Comparison of ENCODE assay signal across 8 mouse cellular contexts in the genomic region with DNA sequence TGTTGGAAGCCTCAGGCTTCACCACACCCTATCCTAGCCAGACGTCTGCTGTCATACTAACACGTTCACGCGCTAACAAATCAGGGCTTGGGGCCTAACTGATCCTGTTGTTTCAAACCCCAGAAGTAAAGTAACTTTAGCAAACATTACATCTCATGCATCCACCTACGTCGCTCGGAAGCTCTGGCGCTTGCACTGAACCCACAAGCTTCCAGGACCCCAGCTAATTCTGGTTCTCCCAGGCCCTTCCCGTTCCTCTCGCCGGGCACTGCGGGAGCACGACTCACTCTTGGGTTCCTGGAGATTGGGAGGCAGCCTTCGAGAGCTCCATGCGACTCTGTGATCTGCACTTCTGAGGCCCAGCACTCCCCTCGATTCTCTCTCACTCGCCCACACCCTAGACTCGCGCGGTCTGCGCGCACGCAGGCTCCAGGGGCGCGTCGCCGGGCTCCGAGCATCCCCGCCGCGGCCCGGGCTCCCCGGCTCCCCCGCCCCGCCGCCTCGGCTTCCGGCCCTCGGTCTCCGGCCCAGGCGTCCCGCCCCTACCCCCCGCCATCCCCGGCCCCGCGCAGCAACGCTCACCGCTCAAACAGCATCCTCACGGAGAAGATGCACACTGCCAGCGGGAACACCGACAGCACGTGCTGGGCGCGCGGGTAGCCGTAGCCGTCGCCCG. TPM values are rescaled to one million over a fixed set of nuclear protein-coding genes. Genes with fewer than 3 reads are reported as not detected.
DNase-seq lines count a peak whose midpoint lies in the region; ATAC-seq and TF ChIP-seq lines count a peak whose summit lies in the region.

No protein-coding gene starts in this region.

- DNase-seq in gastrocnemius, postnatal 25 days, result peak; percentile 12
- DNase-seq in gastrocnemius, adult 8-10 months (ENCODE audit: low spot score in 2 of 2), result no peak
- peak; percentile 73 for DNase-seq in 416B (ENCODE audit: low read depth)
- DNase-seq in forebrain, postnatal 0 days, result peak; percentile 60
- peak; percentile 80 for DNase-seq in intestine, embryonic 14.5 days (ENCODE audit: low spot score)
- DNase-seq in right cerebral cortex, postnatal 36 days (ENCODE audit: low spot score in 2 of 2), result peak; percentile 14 to 23

- no peaks in the 10 kb centered on the region for H3K9me3 ChIP-seq in forebrain, postnatal 0 days (ENCODE audit: low read length)
- H3K9me3 ChIP-seq in intestine, embryonic 14.5 days (ENCODE audit: control insufficient read depth, low read length), result no peaks in the 10 kb centered on the region
- H3K9me3 ChIP-seq in lung, embryonic 16.5 days (ENCODE audit: control insufficient read depth, low read length), result no peaks in the 10 kb centered on the region

- H3K27ac ChIP-seq in bone marrow macrophage, adult 2 months (ENCODE audit: insufficient read depth, low read depth, low read length), result peak overlapping the region; percentile 53
- peak overlapping the region; percentile 94 for H3K27ac ChIP-seq in forebrain, postnatal 0 days (ENCODE audit: low read depth, low read length)
- peak overlapping the region; percentile 93 for H3K27ac ChIP-seq in intestine, embryonic 14.5 days (ENCODE audit: low read depth)
- peak overlapping the region; percentile 87 for H3K27ac ChIP-seq in lung, embryonic 16.5 days (ENCODE audit: low read length)

- H3K4me2 ChIP-seq in forebrain, postnatal 0 days (ENCODE audit: low read depth), result peak overlapping the region; percentile 79
- H3K4me2 ChIP-seq in intestine, embryonic 14.5 days (ENCODE audit: low read length), result peak overlapping the region; percentile 90
- peak overlapping the region; percentile 82 for H3K4me2 ChIP-seq in lung, embryonic 16.5 days (ENCODE audit: low read depth, low read length)

- 1% methylated on average over 59 of the region's 59 CpGs for WGBS in forebrain, postnatal 0 days
- WGBS in intestine, embryonic 14.5 days, result under 1% methylated on average over 59 of the region's 59 CpGs
- under 1% methylated on average over 58 of the region's 59 CpGs for WGBS in lung, embryonic 16.5 days

- peak overlapping the region; percentile 94 for H3K9ac ChIP-seq in forebrain, postnatal 0 days
- peak overlapping the region; percentile 77 for H3K9ac ChIP-seq in intestine, embryonic 14.5 days (ENCODE audit: low read length)
- peak overlapping the region; percentile 75 for H3K9ac ChIP-seq in lung, embryonic 16.5 days (ENCODE audit: low read length)

- H3K4me3 ChIP-seq in bone marrow macrophage, adult 2 months (ENCODE audit: insufficient read depth, low read length), result peak overlapping the region; percentile 77
- peak overlapping the region; percentile 79 for H3K4me3 ChIP-seq in forebrain, postnatal 0 days (ENCODE audit: low read depth, low read length)
- peak overlapping the region; percentile 66 for H3K4me3 ChIP-seq in intestine, embryonic 14.5 days (ENCODE audit: low read depth, low read length)
- H3K4me3 ChIP-seq in lung, embryonic 16.5 days (ENCODE audit: low read length), result peak overlapping the region; percentile 71

- TF ChIP-seq POLR2A in bone marrow macrophage, adult 2 months (IDR thresholded peaks at IDR 0.05; ENCODE audit: borderline replicate concordance, low read depth, low read length), result no peak

- H3K36me3 ChIP-seq in forebrain, postnatal 0 days (ENCODE audit: insufficient read depth), result no peaks in the 10 kb centered on the region
- no peaks in the 10 kb centered on the region for H3K36me3 ChIP-seq in intestine, embryonic 14.5 days (ENCODE audit: control insufficient read depth, insufficient read depth, low read length)
- H3K36me3 ChIP-seq in lung, embryonic 16.5 days (ENCODE audit: control insufficient read depth, insufficient read depth, low read length), result no peaks in the 10 kb centered on the region

- H3K27me3 ChIP-seq in forebrain, postnatal 0 days (ENCODE audit: insufficient read depth, low read length), result no peaks in the 10 kb centered on the region
- no peaks in the 10 kb centered on the region for H3K27me3 ChIP-seq in intestine, embryonic 14.5 days (replicated peaks; ENCODE audit: control insufficient read depth, insufficient read depth, low read length)
- H3K27me3 ChIP-seq in lung, embryonic 16.5 days (ENCODE audit: control insufficient read depth, insufficient read depth, low read depth, low read length), result no peaks in the 10 kb centered on the region

- H3K4me1 ChIP-seq in bone marrow macrophage, adult 2 months (ENCODE audit: control insufficient read depth, insufficient read depth, low read length), result peaks cover 8% of the 10 kb centered on the region
- peaks cover 7% of the 10 kb centered on the region; the same call in 1 of the 2 replicates for H3K4me1 ChIP-seq in forebrain, postnatal 0 days (ENCODE audit: insufficient read depth)
- H3K4me1 ChIP-seq in intestine, embryonic 14.5 days (replicated peaks; ENCODE audit: control insufficient read depth, insufficient read depth, low read length), result peaks cover 19% of the 10 kb centered on the region; the same call in 1 of the 2 replicates
- H3K4me1 ChIP-seq in lung, embryonic 16.5 days (replicated peaks; ENCODE audit: control insufficient read depth, insufficient read depth, low read length), result peaks cover 4% of the 10 kb centered on the region; the same call in 1 of the 2 replicates

- peak; percentile 83 for ATAC-seq in forebrain, postnatal 0 days
- peak; percentile 53 for ATAC-seq in intestine, embryonic 14.5 days (replicated peaks; ENCODE audit: low FRiP score, low TSS enrichment, low read depth)
- peak; percentile 64 for ATAC-seq in lung, embryonic 16.5 days (ENCODE audit: low read depth)

- TF ChIP-seq CTCF in bone marrow macrophage, adult 2 months (IDR thresholded peaks at IDR 0.05; ENCODE audit: low read depth, low read length), result no peak
- no peak for TF ChIP-seq CTCF in forebrain, postnatal 0 days (IDR thresholded peaks at IDR 0.05; ENCODE audit: low read depth)

RNA-seq across cellular contexts. Expression of a gene that starts 0.9 kb away (rescaled TPM):
- total RNA-seq in gastrocnemius, postnatal 25 days (2021), result 1 to 10 TPM; 4.0 to 6.1 TPM
- total RNA-seq in gastrocnemius, adult 8-10 months (2022), result 1 to 10 TPM; 3.1 to 4.9 (median 3.5) TPM
- polyA plus RNA-seq in bone marrow macrophage, adult 2 months (2012; ENCODE audit: insufficient read depth, insufficient read length, missing spikeins), result 74.9 and 77.3 TPM in 2 replicates
- total RNA-seq in forebrain, postnatal 0 days (2014; rRNA removed), result 95.7 and 99.2 TPM in 2 replicates
- polyA plus RNA-seq in forebrain, postnatal 0 days (2015; fragmentation: Nextera tagmentation; extraction: Ambion mirVana), result 69.5 and 76.8 TPM in 2 replicates
- polyA plus RNA-seq in intestine, embryonic 14.5 days (2014; fragmentation: Nextera tagmentation; extraction: Ambion mirVana), result 64.7 and 68.7 TPM in 2 replicates
- polyA plus RNA-seq in lung, embryonic 16.5 days (2015; fragmentation: Nextera tagmentation; extraction: Ambion mirVana), result 73.3 and 74.4 TPM in 2 replicates

RNA-seq across cellular contexts. Expression of a gene that starts 46.3 kb away (rescaled TPM):
- total RNA-seq in gastrocnemius, postnatal 25 days (2021), result 100 to 1,000 TPM; 171 to 172 TPM
- 100 to 1,000 TPM; 154 to 172 (median 162) TPM for total RNA-seq in gastrocnemius, adult 8-10 months (2022)
- polyA plus RNA-seq in bone marrow macrophage, adult 2 months (2012; ENCODE audit: insufficient read depth, insufficient read length, missing spikeins), result 62.3 and 71.3 TPM in 2 replicates
- total RNA-seq in forebrain, postnatal 0 days (2014; rRNA removed), result 69.0 and 86.2 TPM in 2 replicates
- 177 and 209 TPM in 2 replicates for polyA plus RNA-seq in forebrain, postnatal 0 days (2015; fragmentation: Nextera tagmentation; extraction: Ambion mirVana)
- polyA plus RNA-seq in intestine, embryonic 14.5 days (2014; fragmentation: Nextera tagmentation; extraction: Ambion mirVana), result 190 and 206 TPM in 2 replicates
- 148 and 164 TPM in 2 replicates for polyA plus RNA-seq in lung, embryonic 16.5 days (2015; fragmentation: Nextera tagmentation; extraction: Ambion mirVana)

RNA-seq across cellular contexts. Expression of a gene that starts 54.4 kb away (rescaled TPM):
- total RNA-seq in gastrocnemius, postnatal 25 days (2021), result 100 to 1,000 TPM; 415 to 536 TPM
- 100 to 1,000 TPM; 446 to 550 (median 458) TPM for total RNA-seq in gastrocnemius, adult 8-10 months (2022)
- 0.37 and 1.2 TPM in 2 replicates for polyA plus RNA-seq in bone marrow macrophage, adult 2 months (2012; ENCODE audit: insufficient read depth, insufficient read length, missing spikeins)
- 6.0 and 6.1 TPM in 2 replicates for total RNA-seq in forebrain, postnatal 0 days (2014; rRNA removed)
- polyA plus RNA-seq in forebrain, postnatal 0 days (2015; fragmentation: Nextera tagmentation; extraction: Ambion mirVana), result 3.9 and 4.3 TPM in 2 replicates
- 0.17 and 0.35 TPM in 2 replicates for polyA plus RNA-seq in intestine, embryonic 14.5 days (2014; fragmentation: Nextera tagmentation; extraction: Ambion mirVana)
- 3.3 and 3.7 TPM in 2 replicates for polyA plus RNA-seq in lung, embryonic 16.5 days (2015; fragmentation: Nextera tagmentation; extraction: Ambion mirVana)

Comparison
In these comparisons a context has a peak if more than half of its experiments do, and no peak if none do; other contexts are left out.
1. DNase-seq: peak in gastrocnemius, postnatal 25 days (single experiment), 416B (single experiment), forebrain, postnatal 0 days (single experiment), intestine, embryonic 14.5 days (single experiment) and right cerebral cortex, postnatal 36 days (2 of 2); none in gastrocnemius, adult 8-10 months (0 of 2).
2. Peak in every context shown above with its lines, with median percentiles within 50 percentile points of each other: H3K27ac ChIP-seq, H3K4me3 ChIP-seq, ATAC-seq, H3K4me2 ChIP-seq and H3K9ac ChIP-seq.